Mouse (Mus musculus) megakaryocyte, adult 5-6 weeks (primary cell): ENCODE measurements around the gene Gm10282. TPM values are rescaled to one million over a fixed set of nuclear protein-coding genes. Genes with fewer than 3 reads are reported as not detected.

Experiments
- ATAC-seq: 2 replicates; pipeline ENCODE4 v1.8.0; 2016; ENCODE audit warnings: mild to moderate bottlenecking, inconsistent platforms; ENCODE audit not compliant: poor library complexity, severe bottlenecking
- total RNA-seq, 2 experiments: library from RNA; stranded (forward) in 1 of 2; stranded (reverse) in 1 of 2; fragments of 153-499, 151-499 nt in 1 of 2; fragments of 221-1000, 200-1000 nt in 1 of 2; gene quantifications; 2 replicates each; pipeline versions ENCODE4 v1.2.3 to v1.2.4; 2015 to 2017

The Gm10282 gene
- total RNA-seq, 2 experiments from 2014 or later, result 43.1 to 43.6 TPM

DNA sequence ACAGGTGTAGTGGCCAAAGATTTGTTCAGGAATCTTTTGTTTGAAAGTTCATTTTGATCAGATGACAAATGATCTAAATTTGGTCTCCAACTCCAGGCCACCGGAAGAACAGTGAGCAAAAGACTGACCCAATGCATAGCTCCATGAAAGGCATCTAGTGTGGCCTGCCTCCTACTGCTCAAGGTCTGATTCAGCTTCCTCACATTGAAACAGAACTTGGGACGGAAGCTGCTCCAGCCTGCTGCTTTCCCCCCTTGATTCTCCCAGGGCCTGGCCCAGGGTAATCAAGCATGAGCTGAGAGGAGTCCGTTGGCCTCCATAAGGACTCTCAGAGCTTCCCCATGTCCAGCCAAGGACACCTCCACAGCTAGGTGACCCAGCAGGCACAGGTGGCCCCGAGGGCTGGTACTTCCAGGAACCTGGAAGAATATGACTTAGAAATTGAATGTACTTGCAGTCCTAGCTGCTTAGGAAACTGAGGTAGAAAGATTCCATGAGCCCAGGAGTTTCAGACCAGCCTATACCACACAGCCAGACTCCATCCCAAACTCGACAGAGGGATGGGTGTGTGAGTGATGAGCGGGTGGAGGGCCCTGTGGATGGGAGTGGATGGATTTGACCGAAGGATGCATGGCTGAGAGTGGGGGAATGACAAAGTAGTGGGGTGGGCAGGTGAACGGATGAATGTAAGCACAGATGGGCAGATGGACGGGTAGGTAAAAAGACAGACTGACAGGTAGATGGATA lies 4.2 kb downstream of the Gm10282 start:
- no peak for ATAC-seq

DNA sequence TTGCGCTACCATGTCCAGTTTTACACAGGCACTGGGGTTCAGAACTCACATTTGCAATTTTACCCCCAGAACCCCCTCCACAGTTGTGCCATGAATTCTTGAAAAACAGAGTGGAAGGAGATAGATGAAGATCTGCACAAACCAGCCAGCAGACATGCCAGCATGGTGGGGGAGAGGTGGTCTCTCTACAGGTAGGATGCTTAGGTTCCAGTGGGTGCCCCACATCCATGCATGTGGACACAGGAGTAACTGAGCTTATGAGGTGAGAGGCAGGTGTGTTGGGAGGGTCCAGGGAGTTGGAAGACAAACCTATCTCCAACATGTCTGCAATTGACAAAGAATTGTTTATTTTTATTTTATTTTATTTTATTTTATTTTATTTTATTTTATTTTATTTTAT lies 6.1 kb downstream of the Gm10282 start:
- no peak for ATAC-seq

GRCm38 (mm10) chr8:72296561-72296960 lies 8.5 kb downstream of the Gm10282 start:
- ATAC-seq, result no peak

GRCm38 (mm10) chr8:72295679-72296078 lies 9.4 kb downstream of the Gm10282 start:
- peak; percentile 71 for ATAC-seq

- peak; percentile 55 for ATAC-seq
These were observed 9.9 kb downstream of the Gm10282 start for GRCm38 (mm10) chr8:72295125-72295524.

DNA sequence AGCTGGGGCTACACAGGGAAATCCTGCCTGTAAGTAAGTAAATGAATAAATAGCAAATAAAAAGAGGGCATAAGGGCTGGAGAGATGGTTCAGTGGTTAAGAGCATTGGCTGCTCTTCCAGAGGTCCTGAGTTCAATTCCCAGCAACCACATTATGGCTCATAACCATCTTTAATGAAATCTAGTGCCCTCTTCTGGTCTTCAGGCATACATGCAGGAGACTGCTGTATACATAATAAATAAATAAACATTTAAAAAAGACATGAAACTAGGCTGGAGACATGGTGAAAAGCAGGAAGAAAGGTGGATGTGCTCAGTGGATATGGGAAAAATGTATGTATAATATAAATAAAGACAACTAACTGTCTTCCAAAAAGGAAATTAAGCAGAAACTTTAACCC lies 11.8 kb downstream of the Gm10282 start:
- ATAC-seq, result no peak

GRCm38 (mm10) chr8:72291104-72291503 lies 14.0 kb downstream of the Gm10282 start:
- ATAC-seq, result no peak

GRCm38 (mm10) chr8:72289051-72289450 lies 16.0 kb downstream of the Gm10282 start:
- ATAC-seq, result no peak

- peak; percentile 67 for ATAC-seq
These were observed 19.8 kb downstream of the Gm10282 start for GRCm38 (mm10) chr8:72285285-72285684.

GRCm38 (mm10) chr8:72281634-72282033 lies 23.4 kb downstream of the Gm10282 start:
- peak; percentile 68 for ATAC-seq

GRCm38 (mm10) chr8:72279151-72279550 lies 25.9 kb downstream of the Gm10282 start:
- no peak for ATAC-seq

- 0 out of 2 replicates have a peak, but pooled peaks have one; percentile 22 for ATAC-seq
These were observed 27.8 kb downstream of the Gm10282 start for GRCm38 (mm10) chr8:72277244-72277643.

DNA sequence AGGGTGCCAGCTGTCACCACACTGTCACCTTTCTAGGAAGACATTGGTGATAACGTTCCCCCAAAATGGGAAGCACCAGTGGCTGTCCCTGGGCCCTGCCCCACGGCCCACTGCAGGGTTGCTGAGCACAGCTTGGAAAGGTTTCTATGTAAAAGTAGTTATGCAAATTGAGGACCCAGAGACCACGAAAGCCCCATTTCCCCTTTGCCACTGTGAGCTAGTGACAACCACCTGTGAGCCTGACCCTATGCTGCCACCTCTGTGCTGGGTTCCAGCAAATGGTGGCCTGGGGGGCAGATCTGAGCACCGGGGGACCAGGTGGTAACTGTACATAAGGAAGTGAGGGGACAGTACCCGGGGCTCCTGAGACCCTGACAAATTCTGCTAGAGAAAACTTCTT lies 31.3 kb downstream of the Gm10282 start:
- peak; percentile 31 for ATAC-seq

DNA sequence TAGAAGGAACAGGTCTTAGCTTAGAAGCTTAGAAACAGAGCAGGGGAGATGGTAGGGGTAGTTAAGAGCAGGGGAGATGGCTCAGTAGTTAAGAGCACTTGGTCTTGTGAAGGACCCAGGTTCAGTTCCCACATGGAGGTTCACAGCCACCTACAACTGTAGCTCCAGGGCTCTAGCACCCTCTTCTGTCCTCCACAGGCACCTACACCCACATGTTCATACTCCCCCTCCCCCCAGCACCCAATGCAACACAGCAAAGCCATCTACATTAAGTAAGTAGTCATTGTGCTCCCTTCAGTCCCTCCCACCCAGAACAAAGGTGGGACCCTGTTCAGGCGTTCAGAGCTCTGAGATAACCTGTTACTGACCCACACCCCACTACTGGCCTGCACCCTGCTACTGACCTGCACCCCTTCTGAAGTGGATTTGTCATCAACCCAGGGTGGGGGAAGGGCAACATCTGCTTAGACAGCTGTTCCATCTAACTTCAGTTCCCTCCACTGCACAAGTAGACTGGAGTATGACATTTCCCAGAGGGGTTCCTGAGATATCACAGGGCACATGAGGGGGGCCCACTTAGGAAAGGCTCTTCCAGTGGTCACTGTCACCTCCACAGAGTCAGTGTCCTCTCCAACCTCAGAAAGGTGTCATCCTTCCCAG lies 31.8 kb downstream of the Gm10282 start:
- no peak for ATAC-seq

DNA sequence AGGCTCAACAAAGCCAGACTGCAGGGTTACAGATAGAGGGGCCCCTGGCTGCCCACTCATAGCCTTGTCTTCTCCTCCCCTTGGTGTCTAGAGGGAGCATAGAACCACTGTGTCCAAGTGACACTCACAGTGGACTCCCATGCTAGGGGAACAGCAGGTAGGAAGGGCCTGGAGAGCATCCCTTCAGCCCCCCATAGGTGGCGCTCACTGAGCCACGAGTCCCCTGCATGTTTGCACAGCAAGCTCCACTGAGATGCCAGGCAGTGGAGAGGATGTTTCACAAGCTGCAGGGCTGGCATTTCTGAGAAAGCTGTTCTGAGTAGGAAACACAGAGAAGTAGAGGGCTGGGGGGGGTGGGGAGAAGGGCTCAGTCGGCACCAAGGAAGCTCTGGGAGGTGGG lies 32.7 kb downstream of the Gm10282 start:
- peak; percentile 89 for ATAC-seq

GRCm38 (mm10) chr8:72271691-72272090 lies 33.4 kb downstream of the Gm10282 start:
- ATAC-seq, result no peak

DNA sequence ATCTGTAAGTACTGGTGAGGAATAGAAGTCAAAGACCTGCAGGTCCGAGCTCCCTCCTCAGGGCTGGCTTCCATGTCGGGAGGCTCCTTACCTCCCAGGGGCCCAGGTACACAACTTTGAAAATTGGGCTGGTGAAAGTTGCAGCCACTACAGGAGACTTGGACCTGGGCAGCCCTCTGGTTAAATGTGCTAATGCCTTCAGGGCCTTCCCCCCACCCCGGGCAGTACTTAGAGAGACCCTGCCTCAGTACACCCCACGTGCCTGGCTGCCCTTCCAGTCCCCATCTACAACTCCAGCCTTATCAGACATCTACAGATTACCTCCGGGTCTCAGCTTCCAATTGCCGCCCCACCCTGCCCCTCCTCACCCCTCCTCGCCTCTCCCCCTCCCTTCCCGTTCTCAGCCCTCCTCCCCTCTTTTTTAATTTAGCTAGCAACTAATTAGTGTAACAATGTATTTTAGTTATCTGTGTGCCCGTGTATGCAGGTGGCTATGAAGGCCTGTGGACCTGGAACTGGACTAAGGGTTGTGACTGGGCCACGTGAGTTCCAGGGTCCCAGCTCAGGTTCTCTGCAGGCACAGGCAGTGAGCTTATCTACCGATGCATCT lies 33.9 kb downstream of the Gm10282 start:
- ATAC-seq, result no peak

GRCm38 (mm10) chr8:72270606-72271005 lies 34.5 kb downstream of the Gm10282 start:
- ATAC-seq, result no peak

- ATAC-seq, result peak; percentile 77
These were observed 36.7 kb downstream of the Gm10282 start for GRCm38 (mm10) chr8:72268356-72268755.

- ATAC-seq, result no peak
These were observed 38.0 kb downstream of the Gm10282 start for GRCm38 (mm10) chr8:72267106-72267505.

DNA sequence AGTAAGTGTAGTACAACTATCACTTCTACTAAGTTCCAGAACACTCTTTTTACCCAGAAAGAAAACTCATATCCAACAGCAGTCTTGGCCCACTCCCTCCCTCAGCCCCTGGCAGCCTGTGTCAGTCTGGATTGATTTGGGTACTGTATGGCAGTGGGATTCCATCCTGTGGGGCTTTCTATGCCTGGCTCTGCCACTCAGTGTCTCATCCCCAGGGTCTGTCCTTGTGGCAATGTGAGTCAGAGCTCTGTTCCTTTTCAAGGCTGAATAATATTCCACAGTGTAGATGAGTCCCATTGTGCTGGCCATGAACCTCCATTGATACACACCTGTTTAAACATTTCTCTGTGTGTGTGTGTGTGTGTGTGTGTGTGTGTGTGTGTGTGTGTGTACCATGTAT lies 38.4 kb downstream of the Gm10282 start:
- ATAC-seq, result no peak

DNA sequence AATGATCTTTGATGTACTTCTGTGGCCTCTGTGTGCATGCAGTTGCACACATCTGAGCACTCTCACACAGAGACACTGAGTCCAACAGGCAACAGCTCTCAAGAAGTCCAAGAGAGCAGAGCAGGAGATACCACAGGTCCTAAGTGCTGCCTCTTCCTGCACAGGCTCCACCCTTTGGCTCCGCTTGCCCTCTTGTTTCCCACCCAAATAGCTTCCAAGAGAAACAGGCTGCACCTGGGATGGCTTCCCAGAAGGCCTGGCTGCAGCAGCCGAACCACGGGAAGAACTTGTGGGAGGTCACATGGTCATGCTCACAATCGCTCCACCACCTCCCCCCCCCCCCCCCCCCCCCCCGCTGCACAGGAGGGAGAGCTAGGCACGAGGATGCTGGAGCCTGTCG lies 39.7 kb downstream of the Gm10282 start:
- no peak for ATAC-seq
